Mouse (Mus musculus) forebrain, embryonic 16.5 days (tissue): Measurements from ENCODE around the gene Hemgn. TPM values are rescaled to one million over a fixed set of nuclear protein-coding genes. Genes with fewer than 3 reads are reported as not detected.

ENCODE experiments used
- ATAC-seq: fragments of 200-750 bp; cut with Nextera tagmentation; 2 replicates; pipeline ENCODE4 v1.8.0; 2017; ENCODE audit warnings: mild to moderate bottlenecking, moderate library complexity
- H3K27ac ChIP-seq: fragments of 300-500 bp; sonication (generic); 2 replicates; pipeline ENCODE4 v1.5.1; 2014; ENCODE audit warnings: low read length, control low read depth
- H3K27me3 ChIP-seq: fragments of 300-500 bp; sonication (generic); replicated peaks from 2 replicates; pipeline ENCODE4 v1.6.1; 2014; ENCODE audit warnings: low read length; ENCODE audit not compliant: control insufficient read depth, insufficient read depth
- H3K36me3 ChIP-seq: fragments of 300-500 bp; sonication (generic); 2 replicates; pipeline ENCODE4 v1.6.1; 2014; ENCODE audit not compliant: control insufficient read depth, insufficient read depth
- H3K4me1 ChIP-seq: fragments of 300-500 bp; sonication (generic); replicated peaks from 2 replicates; pipeline ENCODE4 v1.6.1; 2014; ENCODE audit warnings: low read length; ENCODE audit not compliant: control insufficient read depth, insufficient read depth
- H3K4me2 ChIP-seq: fragments of 300-500 bp; sonication (generic); 2 replicates; pipeline ENCODE4 v1.6.1; 2014; ENCODE audit warnings: mild to moderate bottlenecking, low read length, control low read depth
- H3K4me3 ChIP-seq: fragments of 300-500 bp; sonication (generic); replicated peaks from 2 replicates; pipeline ENCODE4 v1.5.1; 2014; ENCODE audit warnings: mild to moderate bottlenecking, low read length, control low read depth
- H3K9ac ChIP-seq: fragments of 300-500 bp; sonication (generic); replicated peaks from 2 replicates; pipeline ENCODE4 v1.6.1; 2014; ENCODE audit warnings: low read depth, low read length, control low read depth
- H3K9me3 ChIP-seq: fragments of 300-500 bp; sonication (generic); 2 replicates; pipeline ENCODE4 v1.6.1; 2016; ENCODE audit warnings: low read length; ENCODE audit not compliant: control insufficient read depth
- WGBS: fragments of 180-500 bp; shearing (Covaris S2); extraction: QIAGEN DNeasy Blood & Tissue Kit; methylation state at CpG from one replicate; pipeline ENCODE4 v1.1.7; 2014; 5-methylcytosine and 5-hydroxymethylcytosine counted together
- polyA plus RNA-seq: library from polyadenylated mRNA; unstranded; fragments of >200 nt; fragmentation: Nextera tagmentation; extraction: Ambion mirVana; gene quantifications from 2 replicates; pipeline ENCODE4 v1.2.1, GENCODE M21; 2015

Hemgn gene
- polyA plus RNA-seq, 1 experiment from 2014 or later, result 0.09 TPM

GRCm38 (mm10) chr4:46451240-46451757 lies 38.0 kb upstream of the Hemgn start:
- Histone ChIP-seq H3K27ac (peak overlapping the region; percentile 98), H3K4me3 (peak overlapping the region; percentile 94), H3K9me3 (no peaks in the 10 kb centered on the region), H3K4me1 (peaks cover 34% of the 10 kb centered on the region), H3K27me3 (no peaks in the 10 kb centered on the region), H3K36me3 (no peaks in the 10 kb centered on the region), H3K4me2 (peak overlapping the region; percentile 93), H3K9ac (peak overlapping the region; percentile 97)
- ATAC-seq, result peak; percentile 45
- under 1% methylated on average over 35 of the region's 70 CpGs for WGBS

GRCm38 (mm10) chr4:46450519-46451131 lies 37.3 kb upstream of the Hemgn start, which contains the start of gene Anp32b:
Gene Anp32b, plus strand, starts transcription at chr4:46450902.
- Histone ChIP-seq H3K9me3 (no peaks in the 10 kb centered on the region), H3K4me3 (peak within 1 kb of the TSS; percentile 94), H3K4me1 (peaks cover 34% of the 10 kb centered on the region), H3K27me3 (no peaks in the 10 kb centered on the region), H3K4me2 (peak within 1 kb of the TSS; percentile 93), H3K36me3 (no peaks in the 10 kb centered on the region), H3K9ac (peak within 1 kb of the TSS; percentile 97), H3K27ac (peak within 1 kb of the TSS; percentile 98)
- ATAC-seq, result peak; percentile 96
- under 1% methylated on average over 52 of the region's 66 CpGs for WGBS

GRCm38 (mm10) chr4:46450020-46450518 lies 36.8 kb upstream of the Hemgn start:
- Histone ChIP-seq H3K9ac (peak overlapping the region; percentile 97), H3K27me3 (no peaks in the 10 kb centered on the region), H3K4me2 (peak overlapping the region; percentile 89), H3K4me3 (peak overlapping the region; percentile 94), H3K27ac (peak overlapping the region; percentile 98), H3K4me1 (peaks cover 30% of the 10 kb centered on the region), H3K36me3 (no peaks in the 10 kb centered on the region), H3K9me3 (no peaks in the 10 kb centered on the region)
- ATAC-seq, result no peak
- WGBS, result 35% methylated on average over 7 of the region's 7 CpGs

GRCm38 (mm10) chr4:46448886-46449285 lies 35.6 kb upstream of the Hemgn start:
- H3K9me3 ChIP-seq, result no peaks in the 10 kb centered on the region
- 47% methylated on average over 6 of the region's 6 CpGs for WGBS
- no peak for ATAC-seq
- H3K4me1 ChIP-seq, result peaks cover 20% of the 10 kb centered on the region
- no peaks in the 10 kb centered on the region for H3K27me3 ChIP-seq
- H3K4me2 ChIP-seq, result no peak overlapping the region
- no peak overlapping the region for H3K27ac ChIP-seq
- no peak overlapping the region for H3K4me3 ChIP-seq
- no peak overlapping the region for H3K9ac ChIP-seq
- no peaks in the 10 kb centered on the region for H3K36me3 ChIP-seq

DNA sequence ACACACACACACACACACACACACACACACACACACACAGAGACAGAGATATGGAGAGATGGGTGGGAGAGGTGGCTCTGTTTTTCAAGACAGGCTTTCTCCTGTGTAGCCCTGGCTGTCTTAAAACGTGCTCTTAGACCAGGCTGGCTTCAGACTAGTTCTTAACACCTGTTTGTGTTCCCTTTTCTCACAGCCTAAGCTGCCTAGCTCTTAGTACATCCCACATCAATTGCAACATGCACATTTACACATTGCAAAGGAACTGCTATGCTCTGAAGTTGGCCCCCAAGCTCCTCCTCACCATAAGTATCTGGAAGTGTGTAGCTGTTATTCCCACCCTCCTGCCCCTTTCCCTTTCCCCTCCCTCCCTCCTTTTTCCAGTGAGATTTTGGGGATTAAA lies 34.2 kb upstream of the Hemgn start:
- H3K9ac ChIP-seq, result no peak overlapping the region
- H3K4me2 ChIP-seq, result no peak overlapping the region
- no peaks in the 10 kb centered on the region for H3K36me3 ChIP-seq
- H3K27me3 ChIP-seq, result no peaks in the 10 kb centered on the region
- H3K9me3 ChIP-seq, result no peaks in the 10 kb centered on the region
- whole genome bisulfite sequencing, result 55% methylated on average over 1 of the region's 1 CpGs
- peaks cover 8% of the 10 kb centered on the region for H3K4me1 ChIP-seq
- no peak overlapping the region for H3K4me3 ChIP-seq
- ATAC-seq, result no peak
- no peak overlapping the region for H3K27ac ChIP-seq

DNA sequence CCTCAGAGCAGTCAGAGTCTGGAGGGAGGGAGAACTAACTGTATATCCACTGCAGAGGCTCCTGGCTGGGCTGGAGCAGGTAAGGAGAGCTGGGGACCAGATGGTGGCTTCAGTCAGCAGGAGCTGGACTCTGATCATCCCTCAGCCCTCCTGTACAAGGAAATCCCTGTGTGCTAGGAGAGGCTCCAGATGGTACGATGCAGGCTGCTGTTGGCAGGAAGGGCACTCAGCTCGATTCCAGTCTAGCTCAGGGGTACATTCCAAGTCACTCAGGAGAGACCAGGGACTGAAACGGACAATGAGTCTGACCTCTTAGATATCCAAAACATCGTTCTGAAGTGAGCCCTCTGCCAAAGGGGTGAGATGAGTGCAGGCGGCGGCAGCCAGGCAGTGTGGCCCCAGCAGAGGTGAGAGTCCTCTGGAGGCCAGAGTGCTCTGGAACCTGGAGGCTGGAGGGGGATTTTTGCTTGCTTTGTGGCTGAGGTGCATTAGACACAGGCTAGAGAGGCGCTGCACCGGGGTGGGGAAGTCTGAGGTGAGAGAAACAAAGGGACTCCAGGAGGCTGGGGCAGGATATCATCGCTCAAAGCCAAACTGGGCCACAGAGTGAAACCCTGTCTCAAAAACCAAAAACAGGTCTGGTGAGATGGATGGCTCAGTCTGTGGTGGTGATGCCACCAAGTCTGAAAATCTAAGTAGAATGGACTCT lies 32.1 kb upstream of the Hemgn start:
- Histone ChIP-seq H3K4me3 (no peak overlapping the region), H3K27ac (no peak overlapping the region), H3K27me3 (no peaks in the 10 kb centered on the region), H3K9ac (no peak overlapping the region), H3K9me3 (no peaks in the 10 kb centered on the region), H3K36me3 (no peaks in the 10 kb centered on the region), H3K4me1 (peaks cover 4% of the 10 kb centered on the region), H3K4me2 (no peak overlapping the region)
- no peak for ATAC-seq
- 48% methylated on average over 9 of the region's 9 CpGs for WGBS

DNA sequence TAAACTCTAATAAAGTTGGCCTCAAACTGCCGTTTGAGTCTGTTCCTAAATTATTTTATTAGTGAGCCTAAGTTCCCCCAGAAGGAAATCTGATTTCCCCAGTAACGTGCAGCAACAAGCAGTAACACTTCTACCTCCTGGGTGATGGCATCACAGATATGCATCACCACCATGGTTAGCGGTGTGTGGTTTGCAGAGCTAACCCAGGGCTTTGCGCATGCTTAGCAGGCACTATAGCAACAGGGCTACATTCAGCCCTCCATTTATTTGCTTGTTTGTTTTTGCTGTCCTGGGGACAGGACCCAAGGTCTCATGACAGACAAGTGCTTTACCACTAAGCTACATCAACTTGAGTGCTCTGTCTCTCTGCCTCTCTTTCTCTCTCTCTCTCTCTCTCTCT lies 29.2 kb upstream of the Hemgn start:
- no peak for ATAC-seq
- no peak overlapping the region for H3K4me3 ChIP-seq
- H3K9ac ChIP-seq, result no peak overlapping the region
- H3K27me3 ChIP-seq, result no peaks in the 10 kb centered on the region
- no peaks in the 10 kb centered on the region for H3K4me1 ChIP-seq
- no peak overlapping the region for H3K4me2 ChIP-seq
- H3K9me3 ChIP-seq, result no peaks in the 10 kb centered on the region
- H3K36me3 ChIP-seq, result no peaks in the 10 kb centered on the region
- WGBS, result 85% methylated on average over 4 of the region's 4 CpGs
- no peak overlapping the region for H3K27ac ChIP-seq

DNA sequence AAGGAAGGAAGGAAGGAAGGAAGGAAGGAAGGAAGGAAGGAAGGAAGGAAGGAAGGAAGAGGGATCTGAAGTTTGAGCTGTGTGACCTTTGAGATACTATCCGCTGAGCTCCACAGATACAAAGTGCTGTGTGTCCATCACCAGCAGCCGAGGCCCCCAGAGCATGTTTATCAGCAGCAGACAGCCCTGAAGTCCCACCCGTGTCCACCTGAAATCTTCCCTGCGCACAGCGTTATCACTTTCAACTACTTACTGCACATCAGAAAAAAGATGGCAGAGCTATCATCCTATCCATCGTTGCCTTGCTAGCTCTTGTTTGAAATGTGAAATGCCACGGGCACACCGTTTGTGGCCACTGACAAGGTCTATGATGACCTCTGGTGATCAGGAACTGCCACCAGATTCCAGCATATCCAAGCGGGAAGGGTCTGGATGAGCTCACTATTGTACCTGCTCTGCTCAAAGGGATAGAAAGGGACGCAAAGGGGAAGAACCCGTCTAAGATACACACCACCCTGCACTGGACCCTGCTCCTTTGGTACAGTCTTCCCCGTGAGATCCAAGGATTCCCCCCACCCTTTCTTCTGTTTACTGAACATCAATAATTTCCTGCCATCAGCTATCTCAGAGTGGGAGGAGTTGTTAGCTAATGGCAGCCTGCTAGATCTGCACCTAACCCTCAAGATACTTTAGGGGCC lies 19.2 kb upstream of the Hemgn start:
- H3K27ac ChIP-seq, result no peak overlapping the region
- H3K9ac ChIP-seq, result no peak overlapping the region
- 91% methylated on average over 12 of the region's 12 CpGs for WGBS
- H3K4me1 ChIP-seq, result peaks cover 12% of the 10 kb centered on the region
- no peak for ATAC-seq
- H3K36me3 ChIP-seq, result no peaks in the 10 kb centered on the region
- no peak overlapping the region for H3K4me3 ChIP-seq
- H3K4me2 ChIP-seq, result no peak overlapping the region
- H3K9me3 ChIP-seq, result no peaks in the 10 kb centered on the region
- no peaks in the 10 kb centered on the region for H3K27me3 ChIP-seq

DNA sequence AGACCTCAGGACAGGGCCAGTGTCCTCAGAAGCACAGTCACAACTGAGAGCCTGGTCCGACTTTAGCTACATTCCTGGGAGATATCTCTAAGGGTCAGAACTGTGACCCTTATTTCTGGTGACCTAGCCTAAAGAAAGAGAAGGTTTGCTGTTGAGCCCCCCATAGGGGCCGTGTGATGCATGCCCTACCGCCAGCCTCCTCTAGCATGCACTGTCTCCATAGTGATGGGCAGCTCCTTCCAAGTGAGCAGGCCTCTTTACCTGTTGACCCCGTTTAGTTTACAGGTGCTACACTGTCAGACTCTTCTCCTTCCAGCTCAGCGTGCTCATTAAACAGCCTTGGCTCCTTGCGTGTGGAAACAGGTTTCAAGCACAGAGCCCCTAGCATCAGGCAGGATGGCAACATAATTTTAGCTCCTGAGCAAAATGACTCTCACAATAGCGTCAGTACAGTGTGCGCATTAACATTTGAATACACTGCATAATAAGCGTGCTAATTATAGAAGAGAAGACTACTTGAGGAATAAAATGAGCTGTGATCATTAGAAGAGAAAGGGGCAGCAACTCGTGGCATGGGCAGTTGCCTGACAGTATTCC lies 15.7 kb upstream of the Hemgn start:
- ATAC-seq, result peak; percentile 97
- Histone ChIP-seq H3K36me3 (no peaks in the 10 kb centered on the region), H3K4me1 (peaks cover 12% of the 10 kb centered on the region), H3K9me3 (no peaks in the 10 kb centered on the region), H3K27ac (peak overlapping the region; percentile 89), H3K27me3 (no peaks in the 10 kb centered on the region), H3K4me3 (no peak overlapping the region), H3K4me2 (peak overlapping the region; percentile 37), H3K9ac (peak overlapping the region; percentile 37; the same call in 1 of the 2 replicates)
- 10% methylated on average over 10 of the region's 10 CpGs for WGBS
